Mouse (Mus musculus): ENCODE results near the gene Rnf208.

GRCm38 (mm10) chr2:25241438-25241775, 648 bp upstream of the Rnf208 start:
- TF ChIP-seq CTCF (IDR thresholded peaks at IDR 0.05; ENCODE audit: extremely low read depth, insufficient read length, insufficient replicate concordance, low read depth, low read length): no peak
- TF ChIP-seq POLR2A (IDR thresholded peaks at IDR 0.05; ENCODE audit: low read depth, low read length): no peak

Measured in small intestine, adult 2 months (tissue).